Comparison of ENCODE assay signal across 28 mouse cellular contexts in the genomic region with DNA sequence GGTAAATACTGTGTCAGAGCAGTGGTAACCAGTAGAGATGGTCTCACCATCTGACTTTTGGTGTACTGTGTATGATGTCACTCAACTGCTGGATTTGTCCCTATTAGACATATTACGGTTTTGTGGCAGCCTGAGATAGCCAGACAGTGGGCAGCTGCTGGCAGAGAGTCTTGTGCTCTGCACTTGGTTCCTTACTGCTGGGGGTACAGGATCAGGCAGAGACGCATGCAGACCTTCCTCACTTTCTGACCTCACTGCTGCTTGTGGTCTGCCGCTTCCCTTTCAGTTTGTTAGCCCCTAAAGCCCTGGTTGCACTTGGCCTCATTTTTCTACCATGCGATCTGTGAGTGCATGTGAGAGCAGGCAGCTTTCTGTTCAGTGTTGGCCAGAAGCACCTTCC.
A peak's percentile ranks its signal among the peaks of the same experiment; 100 is the strongest.
DNase-seq lines count a peak whose midpoint lies in the region; ATAC-seq and TF ChIP-seq lines count a peak whose summit lies in the region.
"Had no signal": no experiment of that assay in that cellular context is flagged by ENCODE, and none has a peak within 500 bp of the region (broad histone marks: within the 10 kb centered on the region; RNA-seq: fewer than 3 reads in every experiment).

No protein-coding gene starts in this region.

- peak in 1 of 2 experiments; percentile 8 for DNase-seq in layer of hippocampus, adult 2 months (ENCODE audit: low spot score in 2 of 2)
- no peak for DNase-seq in layer of hippocampus, adult 8-10 months (ENCODE audit: low spot score in 2 of 2)
- DNase-seq in thymus, postnatal 14 days = peak; percentile 8
- no peak for DNase-seq in thymus, postnatal 4 days
- no peak for DNase-seq in spleen, postnatal 4 days (ENCODE audit: low spot score in 2 of 2)
- DNase-seq in kidney, postnatal 36 days = no peak
- DNase-seq in frontal cortex, postnatal 14 days (ENCODE audit: low spot score in 2 of 2) = no peak
- DNase-seq: adrenal gland, postnatal 14 days; cerebellum, adult 11-12 months; cerebellum, adult 9-11 months; gastrocnemius, postnatal 25 days; heart, postnatal 10 days; kidney, adult 2 months; liver, embryonic 13.5 days; lung, adult 18-20 months; lung, postnatal 4 days; right cerebral cortex, adult 18-20 months had no signal

- H3K4me3 ChIP-seq in layer of hippocampus, adult 2 months = no peak overlapping the region
- H3K4me3 ChIP-seq: embryonic facial prominence, embryonic 13.5 days; forebrain, embryonic 12.5 days; heart, embryonic 13.5 days; hindbrain, embryonic 10.5 days; hindbrain, embryonic 15.5 days; intestine, embryonic 15.5 days; limb, embryonic 12.5 days; liver, embryonic 13.5 days; midbrain, embryonic 12.5 days had no signal

- TF ChIP-seq CTCF in layer of hippocampus, adult 2 months (conservative IDR thresholded peaks at IDR 0.05) = no peak

- 0 out of 2 replicates have a peak overlapping the region, but pooled peaks have one; percentile 5 for H3K27ac ChIP-seq in layer of hippocampus, adult 2 months
- H3K27ac ChIP-seq: embryonic facial prominence, embryonic 13.5 days; forebrain, embryonic 12.5 days; heart, embryonic 13.5 days; hindbrain, embryonic 10.5 days; hindbrain, embryonic 15.5 days; intestine, embryonic 15.5 days; limb, embryonic 12.5 days; liver, embryonic 13.5 days; midbrain, embryonic 12.5 days had no signal

- peak; percentile 54 for ATAC-seq in megakaryocyte, adult 5-6 weeks (ENCODE audit: poor library complexity, severe bottlenecking)
- ATAC-seq: CD4-positive, CD25-positive, alpha-beta regulatory T cell, adult 4 months; intestine, embryonic 15.5 days; lung, postnatal 0 days had no signal
